In genomic region chr2:120852626-120853025, GRCm38 (mm10) we compare ENCODE assay signal across 11 mouse cellular contexts. TPM values are rescaled to one million over a fixed set of nuclear protein-coding genes. Genes with fewer than 3 reads are reported as not detected.
A peak's percentile ranks its signal among the peaks of the same experiment; 100 is the strongest.
DNase-seq lines count a peak whose midpoint lies in the region.
"Had no signal": no experiment of that assay in that cellular context is flagged by ENCODE, and none has a peak within 500 bp of the region (broad histone marks: within the 10 kb centered on the region; RNA-seq: fewer than 3 reads in every experiment).

No protein-coding gene starts in this region.

- peak; percentile 59 for DNase-seq in CD4-positive helper T cell, adult 2 months (ENCODE audit: low read depth, low spot score)
- DNase-seq in Muller cell, postnatal 12 days (ENCODE audit: inconsistent ontology term), result peak; percentile 17
- peak; percentile 13 to 38 for DNase-seq in natural killer cell, adult 2 months (ENCODE audit: low spot score in 2 of 2)
- peak; percentile 53 to 56 for DNase-seq in thymus, postnatal 10 days (ENCODE audit: low spot score in 2 of 2)
- no peak for DNase-seq in kidney, adult 11 months
- DNase-seq in adrenal gland, postnatal 36 days, result no peak
- DNase-seq in adrenal gland, adult (ENCODE audit: inconsistent age in 2 of 2, low spot score in 1 of 2), result no peak
- no peak for DNase-seq in left cerebral cortex, adult 11 months (ENCODE audit: low spot score)
- DNase-seq: adrenal gland, postnatal 14 days; cerebellum, adult 18-20 months; lung, embryonic 14.5 days had no signal

RNA-seq across cellular contexts. Expression of gene Ttbk2, which starts 2.2 kb away (rescaled TPM):
- 10 to 100 TPM; 13.5 to 14.4 TPM for total RNA-seq in adrenal gland, postnatal 36 days (2021)

RNA-seq across cellular contexts. Expression of gene Cdan1, which starts 2.7 kb away (rescaled TPM):
- total RNA-seq in adrenal gland, postnatal 36 days (2021), result 10 to 100 TPM; 13.8 to 15.6 TPM

Comparison
In these comparisons a context has a peak if more than half of its experiments do, and no peak if none do; other contexts are left out.
1. DNase-seq: peak in CD4-positive helper T cell, adult 2 months (single experiment), Muller cell, postnatal 12 days (single experiment), natural killer cell, adult 2 months (2 of 2) and thymus, postnatal 10 days (2 of 2); none in kidney, adult 11 months (single experiment), adrenal gland, postnatal 36 days (0 of 2), adrenal gland, adult (0 of 2) and left cerebral cortex, adult 11 months (single experiment).